Mouse (Mus musculus): ENCODE data around the gene Plpp3.

DNA sequence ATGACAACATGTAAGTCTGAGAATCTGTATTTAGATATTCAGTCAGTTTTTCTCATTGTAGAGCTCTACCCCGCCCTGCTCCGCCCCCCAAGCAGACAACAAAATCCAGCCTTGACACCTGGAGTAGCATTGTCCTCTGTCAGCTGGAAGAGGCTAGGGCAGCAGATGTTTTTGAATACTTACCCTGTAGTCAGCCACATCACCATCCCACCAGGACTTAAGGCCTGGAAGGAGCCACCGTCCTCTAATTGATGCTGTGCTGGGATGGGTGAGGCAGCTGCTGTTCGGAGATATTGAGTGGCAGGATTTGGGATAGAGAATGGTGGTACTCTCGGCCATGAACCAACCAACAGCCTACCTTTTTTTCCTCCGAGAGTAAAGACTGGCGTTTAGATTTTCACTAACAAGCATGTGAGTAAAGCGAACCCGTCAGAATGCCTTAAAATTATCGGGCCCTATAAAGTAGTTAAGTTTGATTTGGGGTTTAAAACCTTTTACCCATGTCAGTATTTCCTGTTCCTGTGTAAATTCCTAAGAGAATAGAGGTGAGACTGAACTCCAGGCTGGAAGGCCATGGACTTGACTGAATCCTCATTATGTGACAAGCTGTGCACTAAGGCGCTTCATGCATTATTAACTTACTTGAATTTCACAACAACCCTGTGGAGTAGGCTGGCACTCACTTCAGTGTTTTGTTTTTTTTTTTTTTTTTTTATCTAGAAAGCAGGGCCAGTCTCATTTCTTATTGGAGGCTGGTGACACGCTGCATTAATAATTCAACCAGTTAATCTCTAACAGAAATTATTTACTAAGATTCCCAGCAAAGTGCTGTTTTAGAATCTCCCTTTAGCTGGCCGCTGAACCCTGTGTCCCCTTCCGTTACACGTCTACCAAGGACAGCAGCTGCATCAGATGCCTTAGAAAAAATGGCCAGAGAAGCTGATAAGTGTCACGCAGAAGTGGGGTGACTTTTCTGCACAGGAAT, 13.0 kb downstream of the Plpp3 start:
- TF ChIP-seq CTCF (IDR thresholded peaks at IDR 0.05; ENCODE audit: low read depth, low read length) (no peak), POLR2A (IDR thresholded peaks at IDR 0.05; ENCODE audit: extremely low read depth, insufficient read depth, low read length) (no peak)

Measured in liver, adult 2 months (tissue).